Mouse (Mus musculus) heart, postnatal 0 days (tissue): ENCODE data around the gene Magoh.

Experiments used
- CTCF ChIP-seq: IDR thresholded peaks from 2 replicates; pipeline ENCODE4 v1.5.1; 2016; ENCODE audit warnings: antibody characterized with exemption, control low read depth, low read depth
- EP300 ChIP-seq: IDR thresholded peaks from 2 replicates; pipeline ENCODE4 v1.6.1; 2016; ENCODE audit warnings: antibody characterized with exemption, low read depth

GRCm38 (mm10) chr4:107837910-107838309 is 41.6 kb upstream of the Magoh start:
- TF ChIP-seq EP300 (no peak), CTCF (no peak)
